Mouse (Mus musculus): ENCODE measurements around the gene Gm49378. TPM values are rescaled to one million over a fixed set of nuclear protein-coding genes. Genes with fewer than 3 reads are reported as not detected.

Gm49378 gene
- polyA plus RNA-seq (2017; shearing (Covaris generic)), result 1 to 10 TPM; 1.4 to 3.0 TPM

DNA sequence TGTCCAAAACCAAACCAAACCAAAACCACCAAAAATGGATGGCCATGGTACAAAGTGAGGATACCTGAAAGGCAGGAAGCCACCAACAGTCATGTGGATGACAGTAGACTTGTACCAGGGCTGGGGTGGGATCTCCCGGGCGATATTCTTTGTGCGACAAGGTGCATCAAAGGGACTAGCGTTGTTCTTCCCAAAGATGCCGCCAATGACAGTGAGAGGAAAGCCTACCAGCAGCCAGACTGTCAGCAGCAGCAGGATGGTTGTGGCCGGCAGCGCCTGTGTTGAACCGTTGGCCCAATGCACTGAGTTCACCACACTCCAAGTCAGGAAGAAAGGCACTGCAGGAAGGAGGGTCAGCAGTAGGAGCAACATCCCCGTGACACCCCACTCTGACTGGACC is at the start of gene Gm49378:
Gene Gm49378, minus strand, starts transcription at position 101 of the 400 bp plus-strand sequence.

GRCm38 (mm10) chr14:55681160-55682117 is 43.7 kb upstream of the Gm49378 start, which contains the start of gene Tinf2:
Tinf2 (minus strand) TSS chr14:55681820.

DNA sequence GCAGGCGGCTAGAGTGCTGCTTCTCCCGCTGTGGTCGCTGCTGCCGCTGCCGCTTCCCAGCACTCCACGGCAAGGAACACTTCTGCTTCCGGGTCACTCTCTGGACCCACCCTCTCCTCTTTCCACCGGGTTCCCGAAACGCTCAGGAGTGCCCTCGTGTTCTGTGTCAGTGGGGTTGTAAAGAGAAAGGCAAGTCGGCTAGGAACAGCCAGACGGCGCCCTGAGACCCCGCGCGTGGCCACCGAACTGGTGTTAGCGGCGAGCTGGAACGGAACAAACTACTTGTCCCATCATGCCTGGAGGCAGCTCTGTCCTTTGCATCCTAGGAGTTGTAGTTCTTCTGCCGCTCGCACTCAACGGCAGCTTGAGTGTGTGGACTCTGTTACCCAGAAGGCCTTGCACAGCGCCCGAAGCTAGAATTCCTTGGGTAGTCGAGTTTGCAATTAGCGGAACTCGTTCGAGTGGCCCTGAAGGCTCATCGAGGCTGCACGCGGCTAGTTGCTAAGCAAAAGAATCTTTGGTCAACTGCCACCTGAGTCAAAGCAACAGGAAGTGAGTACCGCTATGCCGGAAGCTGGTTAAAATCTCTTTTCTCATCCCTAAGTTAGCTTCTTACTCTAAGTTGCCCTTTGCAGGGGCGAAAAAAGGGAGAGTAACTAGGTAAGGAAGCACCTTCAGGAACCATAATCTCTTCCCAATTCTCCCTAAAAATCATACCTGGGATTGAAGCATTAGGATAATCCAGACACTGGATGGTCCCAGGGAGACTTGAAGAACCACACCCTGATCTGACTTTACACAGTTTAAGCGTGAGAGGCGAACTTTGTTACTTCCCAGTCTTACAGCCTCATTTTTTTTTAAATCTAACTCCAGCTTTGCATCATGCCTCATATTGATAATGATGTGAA is 34.4 kb upstream of the Gm49378 start, which contains the start of the genes Gmpr2 and Nedd8:
Gene Gmpr2, plus strand, starts transcription at position 109 of the 908 bp plus-strand sequence.
Gene Nedd8, minus strand, starts transcription at position 292 of the 908 bp plus-strand sequence.

DNA sequence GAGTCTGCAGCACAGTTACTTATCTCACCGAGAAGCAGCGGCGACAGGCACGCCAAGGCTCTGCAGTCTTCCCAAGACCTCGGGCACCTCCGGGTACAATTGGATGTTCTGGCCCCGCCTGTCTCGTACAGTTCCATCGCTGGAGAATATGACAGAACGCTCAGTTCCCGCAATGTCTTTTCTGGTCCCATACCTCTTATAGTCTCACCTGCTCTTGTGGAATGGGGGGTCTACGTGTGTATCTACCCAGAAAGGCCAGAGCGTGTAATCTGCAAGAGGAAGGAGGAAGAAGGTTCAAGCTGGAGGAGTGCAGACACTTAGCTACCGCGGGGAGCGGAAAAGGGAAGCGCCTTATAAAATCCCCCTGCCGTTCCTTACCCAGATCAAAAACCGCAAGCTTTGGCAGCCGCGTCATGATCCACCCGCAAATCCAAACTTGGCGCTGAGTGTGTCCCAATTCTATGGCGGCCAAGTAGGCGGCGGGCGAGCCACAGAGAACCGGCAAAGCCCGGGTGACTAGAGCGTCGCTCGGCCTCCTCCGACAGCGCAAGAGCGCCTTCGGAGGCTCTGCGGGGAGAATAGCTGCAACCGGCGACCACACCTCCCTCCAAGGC is 22.4 kb upstream of the Gm49378 start, which contains the start of gene Mdp1:
Gene Mdp1, minus strand, starts transcription at position 549 of the 614 bp plus-strand sequence.

DNA sequence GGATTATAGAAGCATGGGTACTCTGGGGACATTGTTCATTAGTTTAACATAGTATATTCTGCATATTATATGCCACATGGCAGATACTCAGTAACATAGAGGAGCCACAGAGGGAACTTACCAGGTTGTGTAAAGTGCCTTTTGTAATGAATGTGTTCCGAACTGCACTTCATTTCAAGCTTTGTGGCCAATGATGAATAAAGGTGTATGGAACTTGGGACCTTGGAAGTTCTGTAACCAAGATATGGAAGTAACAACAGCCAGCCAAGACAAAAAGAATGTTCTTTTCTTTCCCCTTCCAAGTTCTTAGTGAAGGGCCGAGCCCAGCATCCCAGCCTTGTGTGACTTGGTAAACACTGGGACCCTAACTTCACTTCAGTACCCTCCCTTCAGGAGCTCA is 12.2 kb upstream of the Gm49378 start, which contains the start of gene Tssk4:
Gene Tssk4, plus strand, starts transcription at position 301 of the 400 bp plus-strand sequence.

GRCm38 (mm10) chr14:55643060-55643907 is 5.6 kb upstream of the Gm49378 start, which contains the start of gene Tm9sf1:
Tm9sf1 (minus strand) TSS chr14:55643806.

GRCm38 (mm10) chr14:55635523-55636007 is 2.1 kb downstream of the Gm49378 start, which contains the start of gene Ipo4:
Ipo4 (minus strand) TSS chr14:55635957.

DNA sequence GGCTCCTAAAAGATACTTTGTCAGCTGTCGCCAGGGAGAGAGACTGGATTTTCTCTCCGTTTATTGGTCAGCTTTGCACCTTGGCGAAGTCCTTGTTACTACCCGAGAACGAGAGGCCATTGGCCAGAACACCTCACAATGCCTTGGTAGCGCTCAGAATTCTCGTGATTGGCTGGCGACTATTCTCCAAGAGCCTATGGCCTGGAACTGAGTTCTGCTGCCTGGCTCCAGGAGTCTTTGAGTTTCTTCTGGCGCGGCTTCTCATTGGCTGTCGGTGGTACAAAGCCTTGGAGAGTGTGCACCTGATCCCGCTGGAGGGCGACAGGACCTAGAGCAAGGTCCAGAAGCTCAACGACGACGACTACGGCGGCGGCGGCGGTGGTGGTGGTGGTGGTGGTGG is 19.9 kb downstream of the Gm49378 start, which contains the start of gene Rec8:
Gene Rec8, plus strand, starts transcription at position 216 of the 400 bp plus-strand sequence.

GRCm38 (mm10) chr14:55603271-55603632 is 34.4 kb downstream of the Gm49378 start, which contains the start of gene Irf9:
Irf9 (plus strand) TSS chr14:55603571.

DNA sequence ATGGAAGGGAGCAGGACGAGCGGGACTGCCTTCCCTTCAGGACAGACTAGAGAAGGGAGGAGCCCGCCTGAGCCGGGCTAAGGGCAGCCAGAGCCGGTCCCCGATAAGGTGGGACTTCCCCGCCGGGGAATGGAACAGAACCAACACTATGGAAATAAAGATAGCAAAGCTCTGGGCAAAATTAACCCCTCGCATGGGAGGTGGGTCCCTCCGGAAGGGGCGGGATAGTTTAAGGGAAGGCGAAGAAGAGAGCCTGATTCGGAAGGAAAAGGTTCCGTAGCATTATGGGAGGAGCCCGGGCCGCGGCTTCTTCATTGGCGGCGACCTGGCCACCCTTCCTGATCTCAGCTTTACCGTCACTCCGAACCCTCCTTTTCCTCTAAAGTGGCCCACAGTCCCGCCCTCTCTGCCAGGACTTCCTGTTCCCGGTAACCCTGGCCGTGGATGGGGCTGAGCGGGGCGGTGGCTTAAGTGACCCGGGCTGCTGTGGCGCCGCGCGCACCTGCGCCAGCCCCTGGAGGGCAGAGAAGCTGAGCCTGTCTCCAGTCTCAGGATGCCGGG is 46.3 kb downstream of the Gm49378 start, which contains the start of gene Rnf31:
Gene Rnf31, plus strand, starts transcription at position 378 of the 561 bp plus-strand sequence.

DNA sequence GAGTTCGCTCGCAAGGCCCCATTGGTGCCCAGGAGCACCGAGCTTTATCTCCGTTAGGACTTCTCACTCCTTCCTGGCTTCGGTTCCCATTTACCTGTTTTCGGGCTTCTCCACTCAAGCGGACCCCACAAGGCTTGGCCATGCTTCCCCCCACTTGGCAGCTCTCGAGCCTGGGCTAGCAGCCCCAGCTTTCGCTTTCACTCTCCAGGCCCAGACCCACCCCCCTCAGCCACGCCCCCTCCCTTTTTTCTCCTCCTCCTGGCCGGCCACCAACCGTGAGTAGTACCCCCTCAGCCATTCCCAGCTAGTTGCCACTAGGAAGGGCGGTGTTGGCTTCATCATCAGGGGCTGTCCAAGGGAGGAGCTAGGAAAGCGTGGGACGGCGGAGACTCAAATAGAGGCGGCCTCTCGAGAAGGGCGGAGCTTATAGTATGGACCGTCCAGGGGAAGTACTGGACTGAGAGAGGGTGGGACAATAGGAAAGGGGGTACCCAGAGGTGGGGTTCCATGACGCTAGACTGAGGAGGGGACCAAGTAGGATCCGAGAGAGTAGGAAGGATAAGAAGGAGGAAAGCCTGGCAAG is 46.9 kb downstream of the Gm49378 start, which contains the start of gene Psme2:
Gene Psme2, minus strand, starts transcription at position 366 of the 583 bp plus-strand sequence.

DNA sequence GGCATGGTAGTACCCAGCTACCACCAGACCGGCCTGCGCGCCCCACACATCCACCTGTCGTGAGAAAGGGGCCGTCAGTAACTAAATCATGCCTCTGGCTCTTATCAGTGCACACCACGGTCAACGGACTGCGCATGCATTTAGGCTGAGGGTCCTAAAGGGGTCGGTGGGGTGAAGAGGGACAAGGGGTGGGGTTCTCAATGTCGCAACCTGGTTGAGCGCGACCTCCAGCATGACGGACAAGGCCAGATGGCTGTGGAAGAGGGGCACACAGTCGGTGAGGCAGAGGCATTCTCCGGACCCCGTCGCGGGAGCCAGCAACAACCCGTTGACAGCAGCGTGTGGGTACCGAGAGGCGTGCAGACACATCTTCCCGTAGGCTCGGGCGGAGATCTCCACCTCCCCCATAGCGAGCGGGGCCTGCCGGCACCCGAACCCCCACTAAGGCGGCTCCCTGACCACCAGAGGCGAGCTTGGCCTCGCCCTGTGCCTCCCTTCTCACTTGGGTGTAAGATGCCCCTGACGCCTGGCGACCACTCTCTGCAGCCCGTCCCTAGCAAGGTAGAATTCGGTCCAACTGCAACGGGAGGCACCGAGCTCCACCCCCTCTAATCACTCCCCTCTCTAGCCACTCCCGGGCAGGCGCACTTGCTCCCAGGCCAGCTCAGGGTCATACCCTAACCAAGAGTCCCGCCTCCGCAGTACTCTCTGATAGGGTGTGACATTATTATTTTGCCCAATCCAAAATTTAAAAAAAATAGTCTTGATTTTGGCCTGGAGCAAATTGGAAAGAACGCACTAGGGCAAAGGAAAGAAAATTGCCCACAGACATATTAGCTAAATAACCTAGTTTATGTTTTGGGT is 52.8 kb downstream of the Gm49378 start, which contains the start of gene Emc9:
Gene Emc9, minus strand, starts transcription at position 601 of the 864 bp plus-strand sequence.

Other genes starting within 250 kb of the Gm49378 start
- gene Dhrs4, start 159.1 kb downstream of the Gm49378 start, polyA plus RNA-seq (2017; shearing (Covaris generic)), result 10 to 100 TPM; 35.9 to 39.8 TPM
- 1 to 10 TPM in 1 of 2 experiments, under 1 TPM in 1; 0.57 to 3.5 TPM for gene Carmil3, start 147.2 kb downstream of the Gm49378 start, polyA plus RNA-seq (2017; shearing (Covaris generic))
- 1 to 10 TPM in 1 of 2 experiments, under 1 TPM in 1; 0.18 to 1.1 TPM for gene Cpne6, start 127.5 kb downstream of the Gm49378 start, polyA plus RNA-seq (2017; shearing (Covaris generic))
- 1 to 10 TPM in 1 of 2 experiments, under 1 TPM in 1; 0.36 to 1.6 TPM for gene Nrl, start 112.9 kb downstream of the Gm49378 start, polyA plus RNA-seq (2017; shearing (Covaris generic))
- 10 to 100 TPM; 21.5 to 51.6 TPM for gene Pck2, start 97.6 kb downstream of the Gm49378 start, polyA plus RNA-seq (2017; shearing (Covaris generic))
- gene Dcaf11, start 77.9 kb downstream of the Gm49378 start, polyA plus RNA-seq (2017; shearing (Covaris generic)), result 100 to 1,000 TPM; 141 to 145 TPM
- 1 to 10 TPM; 4.4 to 6.9 TPM for gene A730061H03Rik, start 77.5 kb downstream of the Gm49378 start, polyA plus RNA-seq (2017; shearing (Covaris generic))
- gene Fitm1, start 62.3 kb downstream of the Gm49378 start, polyA plus RNA-seq (2017; shearing (Covaris generic)), result not detected
- gene Psme1, start 59.8 kb downstream of the Gm49378 start, polyA plus RNA-seq (2017; shearing (Covaris generic)), result 1,000 to 10,000 TPM; 1,004 to 1,125 TPM
- 10 to 100 TPM; 32.7 to 34.1 TPM for gene Emc9, start 52.6 kb downstream of the Gm49378 start, polyA plus RNA-seq (2017; shearing (Covaris generic))
- 100 to 1,000 TPM; 686 to 830 TPM for gene Psme2, start 46.8 kb downstream of the Gm49378 start, polyA plus RNA-seq (2017; shearing (Covaris generic))
- gene Rnf31, start 46.2 kb downstream of the Gm49378 start, polyA plus RNA-seq (2017; shearing (Covaris generic)), result 10 to 100 TPM; 61.0 to 75.2 TPM
- gene Irf9, start 34.3 kb downstream of the Gm49378 start, polyA plus RNA-seq (2017; shearing (Covaris generic)), result 100 to 1,000 TPM; 149 to 175 TPM
- 10 to 100 TPM in 1 of 2 experiments, 1 to 10 TPM in 1; 2.7 to 16.9 TPM for gene Rec8, start 19.9 kb downstream of the Gm49378 start, polyA plus RNA-seq (2017; shearing (Covaris generic))
- gene Ipo4, start 1.9 kb downstream of the Gm49378 start, polyA plus RNA-seq (2017; shearing (Covaris generic)), result 10 to 100 TPM; 50.2 to 65.2 TPM
- 10 to 100 TPM; 73.1 to 82.7 TPM for gene Tm9sf1, start 5.9 kb upstream of the Gm49378 start, polyA plus RNA-seq (2017; shearing (Covaris generic))
- gene Tssk4, start 12.3 kb upstream of the Gm49378 start, polyA plus RNA-seq (2017; shearing (Covaris generic)), result 1 to 10 TPM; 1.4 to 2.1 TPM
- gene Mdp1, start 22.6 kb upstream of the Gm49378 start, polyA plus RNA-seq (2017; shearing (Covaris generic)), result 100 to 1,000 TPM in 1 of 2 experiments, 10 to 100 TPM in 1; 97.3 to 101 TPM
- gene Gmpr2, start 34.0 kb upstream of the Gm49378 start, polyA plus RNA-seq (2017; shearing (Covaris generic)), result 10 to 100 TPM; 41.6 to 61.3 TPM
- 100 to 1,000 TPM; 358 to 380 TPM for gene Nedd8, start 34.2 kb upstream of the Gm49378 start, polyA plus RNA-seq (2017; shearing (Covaris generic))
- 10 to 100 TPM; 57.8 to 66.2 TPM for gene Tinf2, start 43.9 kb upstream of the Gm49378 start, polyA plus RNA-seq (2017; shearing (Covaris generic))
- under 1 TPM; 0.14 to 0.76 TPM for gene Tgm1, start 76.0 kb upstream of the Gm49378 start, polyA plus RNA-seq (2017; shearing (Covaris generic))
- gene Rabggta, start 84.4 kb upstream of the Gm49378 start, polyA plus RNA-seq (2017; shearing (Covaris generic)), result 10 to 100 TPM; 54.5 to 89.6 TPM
- gene Dhrs1, start 107.8 kb upstream of the Gm49378 start, polyA plus RNA-seq (2017; shearing (Covaris generic)), result 10 to 100 TPM; 21.9 to 45.9 TPM
- 10 to 100 TPM; 45.0 to 53.1 TPM for gene Nop9, start 107.8 kb upstream of the Gm49378 start, polyA plus RNA-seq (2017; shearing (Covaris generic))
- not detected for gene Cideb, start 120.6 kb upstream of the Gm49378 start, polyA plus RNA-seq (2017; shearing (Covaris generic))
- gene Ltb4r2, start 123.5 kb upstream of the Gm49378 start, polyA plus RNA-seq (2017; shearing (Covaris generic)), result 1 to 10 TPM in 1 of 2 experiments, under 1 TPM in 1; 0.35 to 1.1 TPM
- gene Ltb4r1, start 128.1 kb upstream of the Gm49378 start, polyA plus RNA-seq (2017; shearing (Covaris generic)), result 10 to 100 TPM in 1 of 2 experiments, 1 to 10 TPM in 1; 1.2 to 10.9 TPM
- gene Adcy4, start 146.2 kb upstream of the Gm49378 start, polyA plus RNA-seq (2017; shearing (Covaris generic)), result under 1 TPM; 0.04 to 0.45 TPM
- 10 to 100 TPM; 62.4 to 75.6 TPM for gene Ripk3, start 151.0 kb upstream of the Gm49378 start, polyA plus RNA-seq (2017; shearing (Covaris generic))
- 1 to 10 TPM in 1 of 2 experiments, not detected in 1; 1.6 TPM for gene Nfatc4, start 185.2 kb upstream of the Gm49378 start, polyA plus RNA-seq (2017; shearing (Covaris generic))
- 1 to 10 TPM in 1 of 2 experiments, under 1 TPM in 1; 0.22 to 1.5 TPM for gene Nynrin, start 216.1 kb upstream of the Gm49378 start, polyA plus RNA-seq (2017; shearing (Covaris generic))
- under 1 TPM; 0.33 to 0.48 TPM for gene Cbln3, start 246.5 kb upstream of the Gm49378 start, polyA plus RNA-seq (2017; shearing (Covaris generic))
- 10 to 100 TPM; 67.6 to 78.9 TPM for gene Khnyn, start 247.1 kb upstream of the Gm49378 start, polyA plus RNA-seq (2017; shearing (Covaris generic))